Mouse (Mus musculus) liver, postnatal 0 days (tissue): ENCODE measurements at regions not wholly inside any gene's neighbourhood (a gene's known extent, or its start where the extent isn't known, plus 50 kb on each side); places are given as distances from the start of the nearest gene placed in this dataset.

Experiments used
- CTCF ChIP-seq: sonication (generic); IDR thresholded peaks from 2 replicates; pipeline ENCODE4 v1.5.1; 2016; ENCODE audit warnings: antibody characterized with exemption, low read depth
- EP300 ChIP-seq: IDR thresholded peaks from 2 replicates; pipeline ENCODE4 v1.6.1; 2016; ENCODE audit warnings: antibody characterized with exemption, low read depth, mild to moderate bottlenecking

DNA sequence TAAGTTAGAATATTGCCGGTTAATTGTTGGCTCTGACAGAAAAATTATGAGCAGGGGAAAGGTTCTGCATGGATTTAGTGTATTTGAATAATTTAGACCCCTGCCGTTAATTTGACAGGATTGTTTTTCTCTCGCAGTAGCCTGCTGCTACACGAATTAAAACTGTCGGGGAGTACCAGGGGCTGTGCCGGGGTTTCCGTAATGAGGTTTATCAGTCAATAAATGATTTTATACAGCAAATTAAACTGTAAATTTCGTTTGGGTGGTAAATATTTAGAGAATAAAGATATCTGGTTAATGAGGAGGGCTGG lies 339.8 kb upstream of the Dynlrb2 start:
- TF ChIP-seq CTCF: no peak
- TF ChIP-seq EP300: no peak
